Mouse (Mus musculus) C2C12 (cell line): ENCODE results near the gene Bpifa3.
"Not testable (repeated sequence)": the region's sequence is repeated elsewhere in the genome, so short reads cannot be mapped to it uniquely, and the experiment has no call there.

ENCODE experiments used
- CTCF ChIP-seq: IDR thresholded peaks from one replicate; pipeline ENCODE4 v1.5.1; 2011; ENCODE audit not compliant: control insufficient read depth, insufficient read depth, insufficient read length
- MAX ChIP-seq: IDR thresholded peaks from one replicate; pipeline ENCODE4 v1.6.1; 2011; ENCODE audit warnings: mild to moderate bottlenecking, control low read depth
- MYOD1 ChIP-seq: IDR thresholded peaks from one replicate; pipeline ENCODE4 v1.6.1; 2011; ENCODE audit warnings: low read depth; ENCODE audit not compliant: control insufficient read depth, insufficient read length

- TF ChIP-seq CTCF, MAX, MYOD1: not testable (repeated sequence)
Observed at GRCm38 (mm10) chr2:154183061-154183460, 52.9 kb downstream of the Bpifa3 start.
